Comparison of ENCODE assay signal across 8 mouse cellular contexts in the genomic region with DNA sequence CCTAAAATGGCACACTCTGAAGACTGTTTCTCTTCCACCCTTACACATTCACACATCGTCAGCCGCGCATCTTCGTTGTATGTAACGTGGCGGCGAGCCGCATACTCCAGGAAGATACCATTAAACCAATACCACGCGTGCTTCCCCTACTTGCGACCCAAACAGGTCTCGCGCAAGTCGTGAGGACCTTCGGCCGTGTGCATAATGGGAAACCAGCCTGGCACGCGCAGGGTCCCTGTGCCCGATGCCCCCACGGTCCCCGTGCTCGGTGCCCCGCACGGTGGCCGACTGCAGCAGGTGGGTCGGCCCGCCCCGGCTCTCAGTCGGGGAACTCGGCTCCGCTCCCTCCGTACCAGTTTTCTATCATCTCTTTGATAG. TPM values are rescaled to one million over a fixed set of nuclear protein-coding genes. Genes with fewer than 3 reads are reported as not detected.
DNase-seq lines count a peak whose midpoint lies in the region; ATAC-seq lines count a peak whose summit lies in the region.

No protein-coding gene starts in this region.

- peaks cover 13% of the 10 kb centered on the region; the same call in 1 of the 2 replicates for H3K36me3 ChIP-seq in embryonic facial prominence, embryonic 12.5 days
- peaks cover 48% of the 10 kb centered on the region for H3K36me3 ChIP-seq in limb, embryonic 10.5 days
- H3K36me3 ChIP-seq in neural tube, embryonic 14.5 days (ENCODE audit: control insufficient read depth, insufficient read depth, low read length), result peaks cover under 1% of the 10 kb centered on the region; the same call in 1 of the 2 replicates

- no peaks in the 10 kb centered on the region for H3K9me3 ChIP-seq in embryonic facial prominence, embryonic 12.5 days
- H3K9me3 ChIP-seq in limb, embryonic 10.5 days (replicated peaks), result no peaks in the 10 kb centered on the region
- H3K9me3 ChIP-seq in neural tube, embryonic 14.5 days (ENCODE audit: control insufficient read depth, low read length), result no peaks in the 10 kb centered on the region

- H3K27me3 ChIP-seq in embryonic facial prominence, embryonic 12.5 days, result no peaks in the 10 kb centered on the region
- no peaks in the 10 kb centered on the region for H3K27me3 ChIP-seq in limb, embryonic 10.5 days (ENCODE audit: low read depth, poor library complexity, severe bottlenecking)
- no peaks in the 10 kb centered on the region for H3K27me3 ChIP-seq in neural tube, embryonic 14.5 days (ENCODE audit: control insufficient read depth, insufficient read depth, low read length)

- under 1% methylated on average over 32 of the region's 32 CpGs for WGBS in embryonic facial prominence, embryonic 12.5 days
- WGBS in limb, embryonic 10.5 days, result under 1% methylated on average over 32 of the region's 32 CpGs
- under 1% methylated on average over 32 of the region's 32 CpGs for WGBS in neural tube, embryonic 14.5 days

- H3K4me1 ChIP-seq in embryonic facial prominence, embryonic 12.5 days, result peaks cover 31% of the 10 kb centered on the region
- peaks cover 41% of the 10 kb centered on the region for H3K4me1 ChIP-seq in limb, embryonic 10.5 days
- peaks cover 41% of the 10 kb centered on the region for H3K4me1 ChIP-seq in neural tube, embryonic 14.5 days (ENCODE audit: control insufficient read depth, insufficient read depth, low read length)

- H3K4me3 ChIP-seq in embryonic facial prominence, embryonic 12.5 days, result peak overlapping the region; percentile 82
- H3K4me3 ChIP-seq in limb, embryonic 10.5 days, result peak overlapping the region; percentile 82
- peak overlapping the region; percentile 87 for H3K4me3 ChIP-seq in neural tube, embryonic 14.5 days (ENCODE audit: low read depth, low read length)

- H3K9ac ChIP-seq in embryonic facial prominence, embryonic 12.5 days, result peak overlapping the region; percentile 54
- peak overlapping the region; percentile 60 for H3K9ac ChIP-seq in neural tube, embryonic 14.5 days (replicated peaks; ENCODE audit: low read depth, low read length)

- H3K4me2 ChIP-seq in embryonic facial prominence, embryonic 12.5 days (replicated peaks), result peak overlapping the region; percentile 65
- H3K4me2 ChIP-seq in neural tube, embryonic 14.5 days (ENCODE audit: low read depth, low read length), result peak overlapping the region; percentile 70

- ATAC-seq in embryonic facial prominence, embryonic 12.5 days (ENCODE audit: insufficient number of reproducible peaks, insufficient read depth, low FRiP score, low TSS enrichment), result peak; percentile 75
- peak; percentile 84 for ATAC-seq in neural tube, embryonic 14.5 days (ENCODE audit: low read depth)

- H3K27ac ChIP-seq in embryonic facial prominence, embryonic 12.5 days, result peak overlapping the region; percentile 92
- peak overlapping the region; percentile 97 for H3K27ac ChIP-seq in limb, embryonic 10.5 days
- H3K27ac ChIP-seq in neural tube, embryonic 14.5 days (ENCODE audit: low read depth, low read length), result peak overlapping the region; percentile 92

- DNase-seq in embryo, embryonic 10.5 days (ENCODE audit: low spot score), result peak; percentile 71
- DNase-seq in embryo, embryonic 11 days, result no peak
- DNase-seq in 3T3-L1 (ENCODE audit: low read depth, low spot score), result peak; percentile 47
- no peak for DNase-seq in limb, embryonic 10.5 days (ENCODE audit: low spot score)
- DNase-seq in spleen, adult 12 weeks (ENCODE audit: low spot score), result no peak
- no peak for DNase-seq in testis, postnatal 10 days (ENCODE audit: low spot score)

RNA-seq across cellular contexts. Expression of gene Mlh1, which starts 0.5 kb away (rescaled TPM):
- polyA plus RNA-seq in embryonic facial prominence, embryonic 12.5 days (2016; fragmentation: Nextera tagmentation; extraction: Ambion mirVana), result 42.4 and 45.2 TPM in 2 replicates
- polyA plus RNA-seq in limb, embryonic 10.5 days (2016; fragmentation: Nextera tagmentation; extraction: Ambion mirVana), result 49.8 and 50.7 TPM in 2 replicates
- 26.5 and 33.8 TPM in 2 replicates for polyA plus RNA-seq in neural tube, embryonic 14.5 days (2014; fragmentation: Nextera tagmentation; extraction: Ambion mirVana)

RNA-seq across cellular contexts. Expression of gene Epm2aip1, which starts 0.7 kb away (rescaled TPM):
- 41.1 and 43.0 TPM in 2 replicates for polyA plus RNA-seq in embryonic facial prominence, embryonic 12.5 days (2016; fragmentation: Nextera tagmentation; extraction: Ambion mirVana)
- polyA plus RNA-seq in limb, embryonic 10.5 days (2016; fragmentation: Nextera tagmentation; extraction: Ambion mirVana), result 26.1 and 35.8 TPM in 2 replicates
- 88.9 and 91.3 TPM in 2 replicates for polyA plus RNA-seq in neural tube, embryonic 14.5 days (2014; fragmentation: Nextera tagmentation; extraction: Ambion mirVana)

RNA-seq across cellular contexts. Expression of gene Trank1, which starts 40.5 kb away (rescaled TPM):
- polyA plus RNA-seq in embryonic facial prominence, embryonic 12.5 days (2016; fragmentation: Nextera tagmentation; extraction: Ambion mirVana), result 0.31 and 0.34 TPM in 2 replicates
- 0.04 and 0.09 TPM in 2 replicates for polyA plus RNA-seq in limb, embryonic 10.5 days (2016; fragmentation: Nextera tagmentation; extraction: Ambion mirVana)
- polyA plus RNA-seq in neural tube, embryonic 14.5 days (2014; fragmentation: Nextera tagmentation; extraction: Ambion mirVana), result 12.2 and 17.8 TPM in 2 replicates

Comparison
In these comparisons a context has a peak if more than half of its experiments do, and no peak if none do; other contexts are left out.
1. DNase-seq: peak in embryo, embryonic 10.5 days (single experiment) and 3T3-L1 (single experiment); none in embryo, embryonic 11 days (single experiment), limb, embryonic 10.5 days (single experiment), spleen, adult 12 weeks (single experiment) and testis, postnatal 10 days (single experiment).
2. Peak in every context shown above with its lines, with median percentiles within 50 percentile points of each other: H3K27ac ChIP-seq and H3K4me3 ChIP-seq.